Mouse (Mus musculus) hindbrain, postnatal 0 days (tissue): ENCODE measurements at regions not wholly inside any gene's neighbourhood (a gene's known extent, or its start where the extent isn't known, plus 50 kb on each side); places are given as distances from the start of the nearest gene placed in this dataset.

Experiments
- ATAC-seq: fragments of 200-750 bp; cut with Nextera tagmentation; 2 replicates; pipeline ENCODE4 v1.8.0; 2017; ENCODE audit warnings: mild to moderate bottlenecking, moderate TSS enrichment, moderate library complexity
- DNase-seq: peaks from one replicate; pipeline ENCODE4 v3.0.0-alpha.2; 2015; ENCODE audit warnings: low spot score
- H3K27ac ChIP-seq: fragments of 300-500 bp; sonication (generic); 2 replicates; pipeline ENCODE4 v1.5.1; 2014; ENCODE audit warnings: mild to moderate bottlenecking
- H3K27me3 ChIP-seq: fragments of 300-500 bp; sonication (generic); 2 replicates; pipeline ENCODE4 v1.6.1; 2014; ENCODE audit warnings: low read length, mixed read lengths; ENCODE audit not compliant: insufficient read depth
- H3K36me3 ChIP-seq: fragments of 300-500 bp; sonication (generic); 2 replicates; pipeline ENCODE4 v1.6.1; 2014; ENCODE audit warnings: low read length, mixed read lengths; ENCODE audit not compliant: insufficient read depth
- H3K4me1 ChIP-seq: fragments of 300-500 bp; sonication (generic); 2 replicates; pipeline ENCODE4 v1.6.1; 2014; ENCODE audit warnings: antibody characterized with exemption, low read length, mixed read lengths; ENCODE audit not compliant: insufficient read depth
- H3K4me2 ChIP-seq: fragments of 300-500 bp; sonication (generic); 2 replicates; pipeline ENCODE4 v1.6.1; 2014; ENCODE audit warnings: low read depth, mild to moderate bottlenecking, low read length, moderate library complexity, mixed read lengths
- H3K4me3 ChIP-seq: fragments of 300-500 bp; sonication (generic); 2 replicates; pipeline ENCODE4 v1.5.1; 2014; ENCODE audit warnings: low read length
- H3K9ac ChIP-seq: fragments of 300-500 bp; sonication (generic); replicated peaks from 2 replicates; pipeline ENCODE4 v1.6.1; 2014; ENCODE audit warnings: mild to moderate bottlenecking, low read length, moderate library complexity, mixed read lengths
- H3K9me3 ChIP-seq: fragments of 300-500 bp; sonication (generic); 2 replicates; pipeline ENCODE4 v1.6.1; 2016; ENCODE audit warnings: low read length, mixed read lengths
- CTCF ChIP-seq: IDR thresholded peaks from 2 replicates; pipeline ENCODE4 v1.5.1; 2016; ENCODE audit warnings: antibody characterized with exemption, control low read depth, low read depth
- WGBS: fragments of 180-500 bp; shearing (Covaris S2); extraction: QIAGEN DNeasy Blood & Tissue Kit; methylation state at CpG from one replicate; pipeline ENCODE4 v1.1.7; 2014; 5-methylcytosine and 5-hydroxymethylcytosine counted together

GRCm38 (mm10) chr1:190290061-190290460, 119.5 kb upstream of the Prox1 start:
- ATAC-seq (no peak), DNase-seq (no peak)
- TF ChIP-seq CTCF, result no peak
- no peak overlapping the region for H3K4me3 ChIP-seq
- no peak overlapping the region for H3K27ac ChIP-seq
- H3K36me3 ChIP-seq, result no peaks in the 10 kb centered on the region
- H3K27me3 ChIP-seq, result no peaks in the 10 kb centered on the region
- H3K4me2 ChIP-seq, result no peak overlapping the region
- no peaks in the 10 kb centered on the region for H3K4me1 ChIP-seq
- H3K9ac ChIP-seq, result no peak overlapping the region
- H3K9me3 ChIP-seq, result no peaks in the 10 kb centered on the region
- WGBS, result 95% methylated on average over 11 of the region's 11 CpGs

- no peaks in the 10 kb centered on the region for H3K36me3 ChIP-seq
- H3K4me3 ChIP-seq, result no peak overlapping the region
- no peak overlapping the region for H3K9ac ChIP-seq
- no peak overlapping the region for H3K4me2 ChIP-seq
- no peak overlapping the region for H3K27ac ChIP-seq
- DNase-seq (no peak), ATAC-seq (no peak)
- no peaks in the 10 kb centered on the region for H3K4me1 ChIP-seq
- WGBS, result 61% methylated on average over 17 of the region's 17 CpGs
- no peak for TF ChIP-seq CTCF
- no peaks in the 10 kb centered on the region for H3K9me3 ChIP-seq
- H3K27me3 ChIP-seq, result no peaks in the 10 kb centered on the region
Measured at GRCm38 (mm10) chr1:190286481-190287145, 116.1 kb upstream of the Prox1 start.

DNA sequence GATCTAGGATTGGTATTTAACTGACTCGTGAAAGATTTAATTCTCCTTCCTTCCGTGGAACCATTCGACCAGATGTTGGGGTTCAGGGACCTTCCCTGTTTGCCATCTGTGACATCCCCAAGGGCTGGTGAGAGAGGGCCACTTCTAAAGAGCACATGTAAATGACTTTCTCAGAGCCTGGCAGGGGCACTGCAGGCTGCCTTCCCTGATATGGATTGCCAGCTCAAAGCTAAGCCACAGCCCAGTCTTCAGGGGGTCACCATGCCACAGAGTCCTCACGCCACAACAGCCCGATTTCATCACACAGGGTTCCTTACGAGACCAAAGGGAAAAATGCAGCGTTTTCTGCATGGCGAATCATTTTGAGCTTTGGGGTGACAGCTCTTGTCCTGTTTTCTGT, 115.1 kb upstream of the Prox1 start:
- ATAC-seq, result no peak
- 52% methylated on average over 8 of the region's 8 CpGs for WGBS
- DNase-seq, result no peak

GRCm38 (mm10) chr1:190285049-190285448, 114.5 kb upstream of the Prox1 start:
- Histone ChIP-seq H3K27me3 (no peaks in the 10 kb centered on the region), H3K4me3 (no peak overlapping the region), H3K9ac (no peak overlapping the region), H3K36me3 (no peaks in the 10 kb centered on the region), H3K4me1 (no peaks in the 10 kb centered on the region; the same call in 1 of the 2 replicates), H3K27ac (no peak overlapping the region), H3K4me2 (no peak overlapping the region), H3K9me3 (no peaks in the 10 kb centered on the region)
- 65% methylated on average over 8 of the region's 8 CpGs for WGBS
- ATAC-seq (no peak), DNase-seq (no peak)
- TF ChIP-seq CTCF, result no peak

More for the DNA sequence above, 115.1 kb upstream of the Prox1 start:
- TF ChIP-seq CTCF, result no peak
- H3K27ac ChIP-seq, result no peak overlapping the region
- H3K27me3 ChIP-seq, result no peaks in the 10 kb centered on the region
- no peak overlapping the region for H3K4me2 ChIP-seq
- no peak overlapping the region for H3K4me3 ChIP-seq
- H3K4me1 ChIP-seq, result no peaks in the 10 kb centered on the region
- H3K36me3 ChIP-seq, result no peaks in the 10 kb centered on the region
- no peak overlapping the region for H3K9ac ChIP-seq
- H3K9me3 ChIP-seq, result no peaks in the 10 kb centered on the region

GRCm38 (mm10) chr1:190284138-190284537, 113.6 kb upstream of the Prox1 start:
- WGBS, result 74% methylated on average over 9 of the region's 9 CpGs
- Histone ChIP-seq H3K9ac (no peak overlapping the region), H3K4me2 (no peak overlapping the region), H3K4me1 (no peaks in the 10 kb centered on the region; the same call in 1 of the 2 replicates), H3K9me3 (no peaks in the 10 kb centered on the region), H3K27me3 (no peaks in the 10 kb centered on the region), H3K4me3 (no peak overlapping the region), H3K27ac (no peak overlapping the region), H3K36me3 (no peaks in the 10 kb centered on the region)
- ATAC-seq, result no peak
- DNase-seq, result no peak
- TF ChIP-seq CTCF, result no peak

DNA sequence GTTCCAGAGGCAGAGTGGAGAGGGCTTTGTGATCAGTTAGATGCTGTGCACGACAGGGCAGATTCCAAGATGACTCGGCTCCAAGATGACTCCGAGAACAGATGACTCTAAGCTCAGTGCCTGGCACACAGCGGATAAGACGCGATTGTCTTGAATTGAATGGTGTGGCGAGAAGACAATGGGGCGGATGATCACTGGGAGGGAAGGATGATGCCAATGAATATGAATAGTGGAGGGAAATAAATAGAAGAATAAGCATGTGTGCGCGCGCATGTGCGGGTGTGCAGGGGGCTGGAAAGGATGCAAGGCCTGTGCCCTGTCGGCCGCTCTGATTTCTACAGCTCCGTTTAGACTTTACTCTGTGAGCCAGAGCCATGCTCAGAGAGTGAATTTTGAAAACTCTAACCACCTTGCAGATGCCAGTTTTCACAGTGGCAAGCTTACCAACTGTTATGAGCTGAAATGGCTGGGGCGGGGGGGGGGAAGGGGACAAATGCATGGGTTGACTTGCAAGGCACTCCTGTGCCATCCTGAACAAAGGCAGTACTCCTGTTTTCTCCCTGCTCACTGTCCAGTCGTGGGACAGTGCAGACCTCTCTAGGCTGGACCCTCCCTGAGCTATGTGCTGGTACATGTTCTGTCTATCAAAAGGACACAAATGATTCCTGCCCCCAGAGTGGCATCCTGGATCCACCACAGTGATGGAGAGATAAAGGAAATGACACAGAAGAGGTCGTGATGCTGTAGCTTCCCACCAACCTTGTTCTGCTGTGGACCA, 109.8 kb upstream of the Prox1 start:
- Histone ChIP-seq H3K9ac (no peak overlapping the region), H3K4me3 (no peak overlapping the region), H3K36me3 (no peaks in the 10 kb centered on the region), H3K27ac (no peak overlapping the region), H3K27me3 (no peaks in the 10 kb centered on the region), H3K4me2 (no peak overlapping the region), H3K4me1 (no peaks in the 10 kb centered on the region; the same call in 1 of the 2 replicates), H3K9me3 (no peaks in the 10 kb centered on the region)
- no peak for TF ChIP-seq CTCF
- 46% methylated on average over 18 of the region's 18 CpGs for WGBS
- ATAC-seq (no peak), DNase-seq (peak; percentile 22)

- ATAC-seq, result no peak
- no peak for TF ChIP-seq CTCF
- no peaks in the 10 kb centered on the region; the same call in 1 of the 2 replicates for H3K4me1 ChIP-seq
- no peaks in the 10 kb centered on the region for H3K27me3 ChIP-seq
- H3K4me3 ChIP-seq, result no peak overlapping the region
- no peaks in the 10 kb centered on the region for H3K36me3 ChIP-seq
- no peaks in the 10 kb centered on the region for H3K9me3 ChIP-seq
- DNase-seq, result no peak
- H3K9ac ChIP-seq, result no peak overlapping the region
- no peak overlapping the region for H3K27ac ChIP-seq
- no peak overlapping the region for H3K4me2 ChIP-seq
- 63% methylated on average over 6 of the region's 6 CpGs for WGBS
Measured at GRCm38 (mm10) chr1:190274911-190275310, 104.4 kb upstream of the Prox1 start.
